Mouse (Mus musculus): ENCODE measurements around the gene Ppp1r16b.

Gene Ppp1r16b

DNA sequence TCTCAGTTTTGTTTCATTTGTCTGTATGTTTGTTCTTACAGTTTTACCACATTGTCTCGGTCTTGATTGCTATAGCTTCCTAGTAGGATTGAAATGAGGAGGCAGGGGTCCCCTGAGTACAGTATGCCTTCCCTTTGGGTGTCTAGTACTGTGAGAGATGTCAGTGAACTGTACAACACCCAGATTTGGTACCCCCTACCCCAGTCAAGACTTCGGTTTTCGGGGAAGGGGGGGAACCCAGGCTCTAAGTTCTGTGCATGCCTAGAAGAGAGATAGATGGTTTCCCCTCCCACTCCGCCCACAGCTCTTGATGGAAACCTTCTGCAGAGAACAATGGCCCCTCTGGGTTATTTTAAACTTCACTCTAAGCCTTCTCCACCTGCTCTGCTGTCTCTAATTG lies at the start of gene Ppp1r16b:
Gene Ppp1r16b, plus strand, starts transcription at position 301 of the 400 bp plus-strand sequence.
- no peak for DNase-seq

DNA sequence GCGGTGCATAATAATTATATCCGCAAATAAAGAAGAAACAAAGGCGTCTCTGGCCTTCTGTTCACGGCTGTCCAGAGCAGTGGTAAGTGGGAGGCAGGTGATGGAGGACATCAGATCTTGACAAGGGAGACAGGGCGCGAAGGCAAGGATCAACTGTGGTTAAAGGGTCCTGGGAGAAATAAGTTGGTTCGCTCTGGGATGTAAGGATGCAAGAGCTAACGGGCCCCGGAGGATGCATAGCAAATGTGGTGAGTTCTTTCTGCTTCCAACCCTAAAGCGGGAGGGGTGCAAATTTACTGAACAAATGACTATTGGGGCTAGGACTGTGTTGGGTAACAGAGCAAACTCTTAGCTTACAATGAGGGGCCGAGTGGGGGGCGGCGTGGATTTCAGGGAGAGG lies 49.5 kb upstream of the Ppp1r16b start:
- no peak for DNase-seq

DNA sequence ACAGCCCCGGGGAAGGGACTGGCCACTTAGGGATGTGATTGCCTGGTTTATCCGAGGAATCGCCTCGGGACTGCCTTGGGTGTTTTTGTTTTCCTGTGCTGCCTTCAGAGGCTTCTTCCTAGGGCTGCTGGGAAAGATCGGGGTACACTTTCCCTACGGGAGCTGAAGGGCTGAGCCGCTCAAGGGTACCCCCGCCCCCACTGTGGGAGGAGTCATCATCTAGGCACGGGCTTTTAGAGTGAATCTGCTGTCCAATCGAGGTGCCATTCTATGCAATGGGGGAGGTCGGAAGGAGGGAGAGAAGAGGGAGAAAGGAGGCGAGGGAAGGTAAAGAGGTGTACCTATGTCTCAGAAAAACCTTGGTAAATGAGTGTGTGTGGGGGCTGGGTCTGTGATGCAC lies 48.9 kb upstream of the Ppp1r16b start:
- DNase-seq = no peak

DNA sequence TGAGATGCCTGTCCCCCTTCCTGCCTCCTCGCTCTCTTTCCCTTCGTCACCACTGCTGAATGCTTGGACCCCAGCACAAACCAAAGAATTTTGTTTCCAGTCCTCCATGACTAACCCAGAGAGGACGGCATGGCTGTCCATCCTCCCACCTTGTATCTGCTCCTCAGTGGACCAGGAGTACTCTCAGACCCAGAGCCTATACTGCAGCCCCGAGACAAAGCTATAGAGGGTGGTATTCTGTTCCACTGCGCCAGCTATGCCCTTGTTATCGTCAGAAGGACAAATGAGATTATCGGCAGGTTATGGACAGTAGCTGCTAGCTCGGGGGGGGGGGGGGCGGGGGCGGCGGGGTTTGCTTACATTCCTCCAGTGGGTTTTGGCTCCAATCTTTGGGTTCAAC lies 48.4 kb upstream of the Ppp1r16b start:
- DNase-seq = no peak

DNA sequence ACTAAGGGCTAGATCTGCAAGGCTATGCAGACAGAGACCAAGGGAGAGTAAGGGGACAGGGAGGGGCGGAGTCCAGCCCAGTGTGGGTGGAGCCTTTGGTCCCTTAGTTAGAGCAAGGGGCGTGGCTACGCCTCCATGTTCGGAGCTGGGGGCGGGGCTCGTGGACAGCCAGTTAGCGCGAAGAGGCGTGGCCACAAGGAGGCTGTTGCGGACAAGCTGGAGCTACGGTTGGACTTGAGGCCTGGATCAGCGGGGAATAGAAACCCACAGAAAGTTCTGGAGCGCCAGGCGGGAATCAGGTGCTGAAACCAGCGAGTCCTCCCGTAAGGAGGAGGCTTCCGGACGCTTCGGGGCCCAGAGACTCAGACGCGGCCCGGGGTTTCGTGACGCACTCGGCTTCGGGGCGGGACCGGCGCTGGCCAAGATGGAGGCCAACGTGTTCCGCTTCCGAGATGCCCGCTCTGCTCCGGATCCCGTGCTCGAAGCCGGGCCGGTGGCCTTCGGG lies 40.4 kb upstream of the Ppp1r16b start, which contains the start of gene Actr5:
Gene Actr5, plus strand, starts transcription at position 171 of the 505 bp plus-strand sequence.
- peak; percentile 90 to 91 for DNase-seq

DNA sequence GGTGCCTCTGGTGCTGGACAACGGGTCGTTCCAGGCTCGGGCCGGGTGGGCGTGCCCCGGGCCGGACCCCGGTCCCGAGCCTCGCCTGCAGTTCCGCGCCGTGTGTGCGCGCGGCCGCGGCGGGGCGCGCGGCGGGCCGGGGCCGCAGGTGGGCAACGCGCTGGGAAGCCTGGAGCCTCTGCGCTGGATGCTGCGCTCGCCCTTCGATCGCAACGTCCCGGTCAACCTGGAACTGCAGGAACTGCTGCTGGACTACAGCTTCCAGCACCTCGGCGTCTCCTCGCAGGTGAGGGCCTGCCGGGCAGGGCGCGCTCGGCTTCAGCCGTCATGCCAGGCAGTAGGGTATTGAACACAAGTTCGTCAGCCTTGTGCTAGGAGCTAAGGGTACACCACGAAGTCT lies 40.0 kb upstream of the Ppp1r16b start:
- no peak for DNase-seq

DNA sequence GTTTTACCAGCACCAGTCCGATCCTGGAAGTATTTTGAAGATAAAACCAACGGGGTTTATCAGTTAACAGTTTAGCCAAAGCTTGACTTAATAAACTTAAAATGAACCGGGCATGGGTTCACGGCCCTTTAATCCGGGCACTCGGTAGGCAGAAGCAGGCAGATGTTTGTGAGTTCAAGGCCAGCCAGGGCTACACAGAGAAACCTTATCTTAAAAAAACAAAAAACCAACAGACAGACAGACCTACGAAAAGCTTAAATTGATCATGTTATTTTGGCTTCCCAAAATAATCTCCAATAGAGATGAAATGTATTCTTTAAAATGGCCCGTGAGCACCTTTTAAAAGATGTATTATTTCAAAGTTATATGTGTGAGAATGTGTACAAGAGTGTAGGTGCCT lies 39.5 kb upstream of the Ppp1r16b start:
- DNase-seq = no peak

DNA sequence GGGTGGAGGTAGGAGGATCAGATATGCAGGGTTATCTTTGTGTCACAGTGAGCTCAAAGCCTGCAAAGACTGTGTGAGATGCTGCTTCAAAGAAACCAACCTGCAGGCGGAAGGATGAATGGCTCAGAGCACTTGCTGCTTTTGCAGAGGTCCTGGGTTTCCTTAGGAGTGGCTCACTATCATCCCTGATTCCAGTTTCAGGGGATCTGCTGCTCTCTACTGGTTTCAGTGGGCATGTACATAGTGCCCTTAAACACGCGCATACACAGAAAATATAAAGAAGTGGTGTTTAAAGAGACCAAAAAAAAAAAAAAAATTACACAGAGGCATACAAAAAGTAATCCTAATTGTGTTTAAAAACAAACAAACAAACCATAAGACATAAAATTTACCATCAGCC lies 36.3 kb upstream of the Ppp1r16b start:
- DNase-seq = no peak

DNA sequence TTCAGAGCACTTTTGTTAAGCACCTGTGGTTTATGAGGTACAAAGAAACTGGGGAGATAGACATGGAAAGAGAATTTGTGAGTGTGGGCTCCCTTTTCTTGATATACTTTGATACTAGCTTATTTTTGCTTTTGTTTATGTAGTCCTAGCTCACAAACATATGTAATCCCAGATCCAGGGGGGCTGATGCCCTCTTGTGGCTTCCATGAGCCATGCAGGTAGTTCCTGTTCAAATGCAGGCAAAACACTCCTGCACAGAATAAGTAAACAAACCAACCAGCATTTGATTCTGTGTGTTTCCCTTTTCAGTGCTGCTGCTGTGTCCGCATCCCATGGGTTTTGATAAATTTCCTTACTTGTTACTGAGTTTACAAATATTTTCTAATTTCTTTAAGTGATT lies 35.8 kb upstream of the Ppp1r16b start:
- peak; percentile 32 to 46 for DNase-seq

DNA sequence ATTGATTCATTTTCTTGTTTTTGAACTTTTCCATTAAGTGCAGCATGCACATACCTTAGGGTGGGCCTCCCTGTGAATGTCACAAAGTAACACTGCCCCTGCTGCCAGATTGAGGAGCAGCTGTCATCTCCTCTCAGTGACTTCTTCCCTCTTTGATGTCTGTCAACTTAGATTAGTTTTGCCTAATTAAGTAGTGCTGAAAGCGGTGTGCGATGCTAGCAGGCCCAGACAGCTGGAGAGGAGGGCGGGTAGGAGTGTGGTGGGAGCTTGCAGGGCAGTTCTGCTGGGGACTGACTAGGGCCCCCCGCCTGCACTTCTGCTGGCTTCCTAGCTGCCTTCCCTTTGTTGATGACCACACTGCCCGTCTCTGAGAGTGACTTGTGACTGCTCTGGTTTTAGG lies 33.3 kb upstream of the Ppp1r16b start:
- DNase-seq = no peak

DNA sequence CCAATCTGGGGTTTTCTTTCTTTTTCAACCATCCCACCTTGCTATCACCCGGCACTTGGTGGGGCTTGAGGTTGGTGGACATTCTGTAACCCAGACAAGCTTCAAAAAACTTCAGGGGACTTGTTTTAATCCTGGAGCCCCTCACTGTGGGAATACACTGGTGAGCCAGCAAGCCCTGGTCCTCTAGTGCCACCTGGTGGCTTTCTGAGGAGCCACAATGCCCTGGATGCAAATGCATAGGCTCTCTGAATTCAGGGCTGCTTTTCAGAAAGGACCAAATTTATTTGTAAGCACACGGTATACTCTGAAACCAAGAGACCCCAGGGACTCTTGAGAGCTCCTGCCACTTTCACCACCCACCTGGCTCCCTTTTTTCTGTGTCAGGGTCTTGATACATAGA lies 23.3 kb upstream of the Ppp1r16b start:
- DNase-seq = peak; percentile 56 to 58

DNA sequence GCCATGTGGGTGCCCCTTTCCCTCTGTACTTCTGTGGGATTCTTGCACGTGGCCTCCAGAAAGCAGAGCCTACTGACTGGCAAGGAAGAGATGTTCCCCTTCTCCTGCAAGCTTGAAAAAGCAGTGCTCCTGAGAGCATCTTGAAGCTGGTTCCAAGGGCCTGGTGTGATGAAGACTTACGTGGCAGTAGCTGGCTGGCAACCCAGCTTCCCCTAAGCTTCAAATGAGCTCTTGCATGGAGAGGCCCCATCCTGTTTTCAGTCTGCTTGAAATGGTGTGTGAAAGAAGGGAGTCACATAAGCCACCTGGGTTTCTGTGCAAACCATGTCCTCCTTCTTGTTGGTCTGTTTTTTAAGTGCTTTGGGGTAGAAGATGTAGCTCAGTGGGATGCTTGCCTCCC lies 22.6 kb upstream of the Ppp1r16b start:
- no peak for DNase-seq

DNA sequence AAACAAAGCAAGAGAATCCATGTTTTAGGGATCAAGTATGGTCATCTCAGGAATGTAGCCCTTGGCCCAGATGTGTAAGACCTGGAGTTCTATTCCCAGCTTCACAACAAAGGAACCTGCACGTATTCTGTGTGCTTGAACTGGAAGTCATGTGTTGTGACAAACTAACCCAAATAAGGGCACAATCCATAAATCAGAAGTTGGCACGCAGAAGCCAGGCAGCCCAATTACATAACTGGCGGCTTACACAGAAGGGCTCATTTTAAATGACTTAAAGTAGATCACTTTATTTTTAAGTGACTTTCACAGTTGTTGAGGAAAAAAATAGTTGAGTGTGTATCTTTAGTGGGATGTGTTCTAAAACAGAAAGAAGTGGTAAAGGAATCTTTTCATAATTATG lies 21.4 kb upstream of the Ppp1r16b start:
- no peak for DNase-seq

DNA sequence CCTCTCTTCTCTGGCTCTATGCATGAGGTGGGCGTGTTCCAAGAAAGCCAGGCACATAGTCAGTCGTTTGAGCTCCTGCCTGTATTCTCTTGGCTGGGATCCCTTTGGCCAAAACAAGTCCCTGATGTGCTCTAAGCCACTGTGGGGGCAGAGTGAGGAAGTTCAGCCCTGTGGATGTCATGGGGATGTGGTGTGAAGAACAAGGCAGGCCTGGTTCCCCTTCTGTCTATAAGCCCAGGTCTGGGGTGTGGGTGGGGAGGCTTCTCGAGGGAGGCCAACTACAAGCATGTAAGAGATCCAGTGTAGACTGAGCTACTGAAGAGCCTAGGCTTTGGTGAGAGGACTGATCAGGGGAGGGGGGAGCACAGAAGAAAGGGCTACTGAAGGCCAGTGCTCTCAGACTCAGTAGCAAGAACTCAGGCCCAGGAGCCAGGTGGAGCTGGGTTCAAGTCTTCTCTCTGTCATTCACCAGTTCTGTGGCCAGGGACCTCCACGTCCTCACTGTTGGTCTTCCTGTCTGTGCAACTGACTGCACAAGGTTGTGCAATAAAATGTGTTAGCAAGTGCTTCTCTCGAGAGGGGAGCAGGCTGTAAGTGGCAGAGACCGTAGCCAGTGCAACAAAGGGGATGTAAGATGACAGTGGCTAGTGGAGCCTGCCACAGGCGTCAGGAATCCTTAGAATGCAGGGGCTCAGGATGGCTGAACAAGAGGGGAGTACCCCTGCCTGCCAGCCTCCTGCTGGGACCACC lies 13.9 kb upstream of the Ppp1r16b start:
- DNase-seq = no peak

DNA sequence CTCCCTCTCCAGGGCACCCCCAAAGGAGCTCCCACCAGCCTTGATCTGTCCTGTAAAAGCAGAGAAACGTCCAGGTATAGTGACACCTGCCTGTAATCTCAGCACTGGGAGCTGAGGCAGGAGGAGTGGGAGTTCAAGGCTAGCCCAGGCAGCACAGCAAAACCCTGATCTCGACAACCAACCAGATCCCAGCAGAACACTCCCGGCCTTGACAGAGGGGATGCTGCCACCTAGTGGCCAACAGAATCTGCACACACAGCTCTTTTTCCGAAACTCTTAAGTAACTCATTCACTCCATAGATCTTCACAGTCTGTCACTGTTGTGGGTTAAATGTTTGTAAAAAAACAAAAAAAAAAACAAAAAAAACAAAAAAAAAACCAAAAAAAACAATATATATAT lies 12.2 kb upstream of the Ppp1r16b start:
- peak; percentile 62 to 72 for DNase-seq

DNA sequence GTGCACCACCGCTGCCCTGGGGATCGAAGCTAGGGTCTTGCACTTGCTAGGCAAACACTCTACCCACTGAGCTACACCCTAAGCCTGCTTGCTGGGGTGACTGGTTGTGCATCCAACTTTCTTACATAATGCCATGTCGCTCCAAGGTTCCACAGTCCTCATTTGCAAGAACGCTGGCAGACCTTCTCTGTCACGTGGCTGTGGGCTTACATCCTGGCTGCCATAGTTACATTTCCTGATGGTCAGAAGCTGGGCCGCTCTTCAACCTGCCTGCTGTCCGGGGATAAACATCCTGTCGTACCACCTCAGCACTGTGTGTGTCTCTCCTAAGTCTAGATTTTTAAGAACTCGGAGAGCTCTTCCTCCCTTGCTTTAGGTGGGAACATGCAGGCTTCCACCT lies 10.5 kb upstream of the Ppp1r16b start:
- DNase-seq = no peak

DNA sequence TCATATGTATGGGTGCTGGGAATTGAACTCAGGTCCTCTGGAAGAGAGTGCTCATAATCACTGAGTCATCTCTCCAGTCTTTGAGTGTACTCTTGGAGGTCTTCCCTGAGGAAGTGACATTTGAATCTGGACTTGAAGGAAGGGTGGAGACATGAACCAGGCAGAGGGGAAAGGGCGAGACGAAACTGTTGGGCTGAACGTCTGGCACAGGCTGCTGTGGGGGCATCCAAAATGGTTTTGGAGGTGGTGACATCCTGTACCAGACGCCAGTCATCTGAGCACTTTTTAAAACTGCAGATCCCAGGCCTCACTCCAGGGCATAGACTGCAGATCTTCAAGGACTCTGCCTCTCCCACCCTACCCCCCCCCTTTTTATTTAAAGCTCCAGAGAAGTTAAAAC lies 9.4 kb upstream of the Ppp1r16b start:
- no peak for DNase-seq

DNA sequence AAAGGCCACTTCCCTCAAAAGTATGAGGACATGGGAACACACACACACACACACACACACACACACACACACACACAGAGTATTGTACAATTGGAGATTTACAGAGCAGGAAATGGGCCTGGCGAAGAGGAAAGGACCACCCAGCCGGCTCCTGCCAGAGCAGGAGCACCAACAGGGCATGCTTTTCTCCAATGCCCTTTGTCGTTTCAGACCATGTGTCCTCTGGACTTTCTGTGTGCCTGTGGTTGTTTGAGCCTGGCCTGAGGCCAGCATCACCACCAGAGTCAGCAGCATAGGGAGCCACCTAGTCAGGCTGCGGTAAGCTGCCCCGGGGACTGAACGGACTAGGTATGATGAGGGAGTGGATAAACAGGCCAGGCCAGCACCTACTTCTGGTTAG lies 6.4 kb upstream of the Ppp1r16b start:
- DNase-seq = no peak

DNA sequence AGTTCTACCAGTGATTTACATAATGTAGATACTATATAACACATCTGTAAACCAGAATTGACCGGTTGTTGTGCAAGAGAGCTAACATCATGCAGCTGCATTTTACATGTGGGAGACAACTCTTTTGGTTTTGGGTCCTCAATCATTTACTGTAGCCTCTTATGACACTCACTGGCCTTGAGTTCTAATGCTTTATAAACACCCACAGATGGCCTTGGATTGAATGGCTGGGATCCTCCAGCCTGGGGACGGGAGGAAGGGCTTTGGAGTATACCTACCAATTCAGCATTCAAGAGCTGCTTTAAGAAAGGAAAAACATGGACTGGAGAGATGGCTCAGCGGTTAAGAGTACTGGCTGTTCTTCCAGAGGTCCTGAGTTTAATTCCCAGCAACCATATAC lies 5.9 kb upstream of the Ppp1r16b start:
- DNase-seq = no peak

DNA sequence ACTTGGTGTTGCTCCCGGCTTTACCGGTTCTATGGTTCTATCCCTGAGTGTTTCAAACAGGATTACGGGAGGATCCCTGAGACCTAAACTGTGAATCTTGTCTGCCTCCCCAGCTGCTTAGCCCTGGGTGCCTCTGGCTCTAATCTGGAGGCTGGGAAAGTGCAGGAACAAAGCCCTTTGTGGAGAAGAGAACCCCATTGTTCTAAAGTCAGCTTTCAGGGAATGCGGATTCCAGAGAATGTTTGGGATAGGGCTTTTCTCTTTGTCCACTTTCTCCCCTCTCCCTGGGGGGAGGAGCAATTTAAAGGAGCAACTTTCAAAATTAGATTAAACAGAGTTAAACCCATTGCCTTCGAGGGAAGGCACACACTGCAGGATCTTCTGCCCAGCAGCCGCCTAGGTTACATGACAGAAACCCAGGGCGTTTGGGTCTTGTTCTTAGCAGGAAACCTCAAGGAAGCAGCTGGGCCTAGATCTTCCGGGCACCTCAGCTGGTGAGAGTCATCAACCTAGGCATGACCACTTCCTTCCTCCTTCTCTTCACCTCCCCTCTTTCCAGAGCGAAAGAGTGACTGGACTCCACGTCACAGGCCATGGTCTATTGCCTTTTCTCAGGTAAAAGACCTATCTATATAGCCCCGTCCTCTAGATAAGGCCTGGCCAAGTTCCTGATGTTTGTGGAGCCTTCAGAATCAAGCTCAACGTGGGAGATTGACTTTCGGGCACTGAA lies 1.0 kb downstream of the Ppp1r16b start:
- DNase-seq = no peak

DNA sequence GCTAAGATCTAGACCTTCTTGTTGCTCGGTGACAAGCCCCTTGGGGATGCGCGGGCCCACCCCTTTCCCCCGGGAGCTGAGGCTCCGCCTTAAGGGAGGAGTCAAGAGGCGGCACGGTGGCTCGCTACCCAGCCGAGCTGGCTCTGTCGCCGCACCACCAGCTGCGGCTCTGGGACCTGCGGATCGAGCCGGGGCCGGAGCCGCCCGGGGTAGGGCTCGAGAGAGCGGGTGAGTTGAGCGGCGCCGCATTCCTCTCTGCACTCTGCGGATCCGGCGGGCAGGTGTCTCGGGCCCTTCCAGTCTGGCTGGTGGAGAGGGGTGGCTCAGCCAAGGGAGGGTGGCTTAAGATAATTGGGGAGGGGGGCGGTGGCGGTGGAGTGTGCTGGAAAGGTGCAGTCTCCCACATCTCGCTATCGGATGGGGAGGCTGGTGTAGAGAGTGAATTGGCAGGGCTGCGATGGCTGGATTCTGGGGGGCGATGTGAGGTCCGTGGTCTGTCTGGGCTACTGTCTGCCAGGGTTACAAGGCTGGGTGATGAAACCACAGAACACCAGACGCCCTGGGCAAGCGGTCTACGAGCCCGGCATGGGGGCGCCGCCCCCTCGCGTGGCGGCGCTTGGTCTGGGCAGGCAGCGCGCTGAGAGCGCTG lies 1.9 kb downstream of the Ppp1r16b start:
- peak in 1 of 2 experiments; percentile 26 for DNase-seq

DNA sequence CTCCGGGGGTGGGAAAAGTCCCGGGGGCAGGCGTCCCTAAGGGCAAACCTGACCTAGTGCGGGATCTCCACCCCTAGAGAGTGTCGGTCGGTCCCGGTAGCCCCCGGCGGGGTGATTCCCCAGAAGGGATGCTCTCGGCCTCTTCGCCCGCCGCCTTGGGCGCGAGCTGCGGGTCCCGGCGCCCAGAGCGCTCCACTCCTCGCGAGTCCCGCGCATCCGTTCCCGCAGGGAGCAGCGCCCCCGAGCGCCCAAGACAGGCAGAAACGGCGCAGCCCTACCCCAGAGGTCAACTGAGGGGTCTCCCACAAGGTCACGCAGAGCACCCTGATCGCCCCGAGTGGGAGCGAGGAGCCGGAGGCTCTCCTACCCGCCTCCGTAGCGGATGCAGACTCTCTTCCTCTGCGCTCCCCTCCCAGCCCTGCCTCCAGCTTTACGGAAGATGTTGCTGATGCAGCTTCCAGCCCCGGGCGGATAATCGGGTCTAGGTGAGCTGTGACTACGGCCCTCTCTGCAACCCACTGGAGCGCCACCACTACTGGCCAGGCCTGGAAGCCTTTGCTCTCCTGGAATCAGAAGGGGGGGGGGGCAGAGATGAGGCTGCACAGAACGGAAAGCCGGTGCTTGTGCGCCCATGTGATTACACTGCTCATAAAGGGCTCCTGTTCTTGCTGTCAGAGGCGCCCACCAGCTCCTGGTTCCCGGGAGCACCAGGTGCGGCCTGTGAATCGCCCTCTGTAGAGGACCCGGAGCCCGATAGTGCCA lies 2.7 kb downstream of the Ppp1r16b start:
- DNase-seq = peak; percentile 8 to 9

DNA sequence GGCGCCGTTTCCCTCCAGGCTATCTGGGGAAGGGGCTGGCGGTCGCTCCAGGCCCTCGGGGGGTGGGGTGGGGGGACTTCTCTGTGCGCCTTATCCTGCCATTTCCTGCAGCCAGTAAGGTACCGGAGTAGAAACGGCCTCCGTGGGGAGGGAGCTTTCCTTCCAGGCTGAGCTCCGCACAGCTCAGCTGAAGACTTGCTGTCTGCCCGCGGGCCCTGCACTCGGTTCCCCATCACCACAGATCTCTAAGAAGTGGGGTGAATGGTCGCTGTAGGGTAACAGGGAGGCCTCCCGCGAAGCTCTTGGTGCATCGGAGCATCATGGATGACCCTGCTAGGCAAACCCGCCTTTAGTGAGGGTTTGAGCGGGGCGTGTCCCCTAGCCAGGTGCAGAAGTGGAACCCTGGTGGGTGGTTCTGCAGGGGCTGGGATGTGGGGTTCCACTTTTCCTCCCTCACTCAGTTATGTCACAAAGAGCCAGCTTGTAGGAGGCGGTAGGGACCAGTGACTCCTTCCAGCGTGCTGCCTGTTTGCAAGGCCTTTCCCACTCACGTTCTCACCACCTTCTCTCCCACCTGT lies 3.3 kb downstream of the Ppp1r16b start:
- DNase-seq = no peak

All from cerebellum, postnatal 36 days (tissue).